Mouse (Mus musculus) midbrain, postnatal 0 days (tissue): ENCODE measurements around the gene F11r. TPM values are rescaled to one million over a fixed set of nuclear protein-coding genes. Genes with fewer than 3 reads are reported as not detected.
A peak's percentile ranks its signal among the peaks of the same experiment; 100 is the strongest.

Experiments used
- ATAC-seq: fragments of 200-750 bp; cut with Nextera tagmentation; 2 replicates; pipeline ENCODE4 v1.8.0; 2017; ENCODE audit warnings: moderate number of reproducible peaks, mild to moderate bottlenecking, moderate TSS enrichment, moderate library complexity; ENCODE audit not compliant: low FRiP score
- DNase-seq: peaks from one replicate; pipeline ENCODE4 v3.0.0-alpha.2; 2015; ENCODE audit warnings: low spot score
- H3K27ac ChIP-seq: fragments of 300-500 bp; sonication (generic); 2 replicates; pipeline ENCODE4 v1.5.1; 2014; ENCODE audit warnings: low read depth, mild to moderate bottlenecking, low read length, mixed read lengths
- H3K27me3 ChIP-seq: fragments of 300-500 bp; sonication (generic); 2 replicates; pipeline ENCODE4 v1.6.1; 2014; ENCODE audit warnings: low read length, control low read depth, mixed read lengths; ENCODE audit not compliant: insufficient read depth
- H3K36me3 ChIP-seq: fragments of 300-500 bp; sonication (generic); 2 replicates; pipeline ENCODE4 v1.6.1; 2014; ENCODE audit warnings: low read length, control low read depth, mixed read lengths; ENCODE audit not compliant: insufficient read depth
- H3K4me1 ChIP-seq: fragments of 300-500 bp; sonication (generic); 2 replicates; pipeline ENCODE4 v1.6.1; 2014; ENCODE audit warnings: mild to moderate bottlenecking, control low read depth, antibody characterized with exemption, low read length, mixed read lengths; ENCODE audit not compliant: insufficient read depth
- H3K4me2 ChIP-seq: fragments of 300-500 bp; sonication (generic); 2 replicates; pipeline ENCODE4 v1.6.1; 2014; ENCODE audit warnings: low read depth, mild to moderate bottlenecking, low read length, mixed read lengths; ENCODE audit not compliant: poor library complexity, severe bottlenecking
- H3K4me3 ChIP-seq: fragments of 300-500 bp; sonication (generic); 2 replicates; pipeline ENCODE4 v1.5.1; 2014; ENCODE audit warnings: low read depth, mild to moderate bottlenecking, low read length, moderate library complexity
- H3K9ac ChIP-seq: fragments of 300-500 bp; sonication (generic); replicated peaks from 2 replicates; pipeline ENCODE4 v1.6.1; 2014; ENCODE audit warnings: mild to moderate bottlenecking, low read length, moderate library complexity, mixed read lengths; ENCODE audit not compliant: poor library complexity, severe bottlenecking
- H3K9me3 ChIP-seq: fragments of 300-500 bp; sonication (generic); 2 replicates; pipeline ENCODE4 v1.6.1; 2016; ENCODE audit warnings: low read length, control low read depth
- CTCF ChIP-seq: IDR thresholded peaks from 2 replicates; pipeline ENCODE4 v1.5.1; 2016; ENCODE audit warnings: antibody characterized with exemption, mild to moderate bottlenecking
- WGBS: fragments of 180-500 bp; shearing (Covaris S2); extraction: QIAGEN DNeasy Blood & Tissue Kit; methylation state at CpG from one replicate; pipeline ENCODE4 v1.1.7; 2014; 5-methylcytosine and 5-hydroxymethylcytosine counted together
- polyA plus RNA-seq: library from polyadenylated mRNA; unstranded; fragments of >200 nt; fragmentation: Nextera tagmentation; extraction: Ambion mirVana; gene quantifications from 2 replicates; pipeline ENCODE4 v1.2.1, GENCODE M21; 2015
- total RNA-seq: library from RNA; depleted of rRNA; stranded (reverse); fragments of >200 nt; gene quantifications from 2 replicates; pipeline ENCODE4 v1.2.3, GENCODE M21; 2014

Gene F11r
- total and polyA plus RNA-seq, 2 experiments from 2014 or later, result 8.9 to 9.2 TPM

GRCm38 (mm10) chr1:171432158-171432557 is 5.2 kb upstream of the F11r start:
- TF ChIP-seq CTCF, result no peak
- ATAC-seq (no peak), DNase-seq (no peak)
- H3K27ac ChIP-seq, result no peak overlapping the region
- no peaks in the 10 kb centered on the region for H3K9me3 ChIP-seq
- peaks cover 10% of the 10 kb centered on the region for H3K27me3 ChIP-seq
- no peak overlapping the region for H3K9ac ChIP-seq
- H3K4me2 ChIP-seq, result no peak overlapping the region
- WGBS, result 90% methylated on average over 5 of the region's 5 CpGs
- H3K4me1 ChIP-seq, result no peaks in the 10 kb centered on the region
- no peak overlapping the region for H3K4me3 ChIP-seq
- H3K36me3 ChIP-seq, result no peaks in the 10 kb centered on the region

- Histone ChIP-seq H3K4me3 (no peak overlapping the region), H3K9me3 (no peaks in the 10 kb centered on the region), H3K27ac (no peak overlapping the region), H3K9ac (no peak overlapping the region), H3K4me2 (no peak overlapping the region), H3K27me3 (peaks cover 32% of the 10 kb centered on the region), H3K4me1 (no peaks in the 10 kb centered on the region), H3K36me3 (no peaks in the 10 kb centered on the region)
- DNase-seq, result no peak
- no peak for ATAC-seq
- TF ChIP-seq CTCF, result no peak
- 83% methylated on average over 7 of the region's 7 CpGs for WGBS
Measured at GRCm38 (mm10) chr1:171435288-171435814, 2.0 kb upstream of the F11r start.

- Histone ChIP-seq H3K4me2 (no peak overlapping the region), H3K36me3 (no peaks in the 10 kb centered on the region), H3K4me3 (no peak overlapping the region), H3K9ac (no peak overlapping the region), H3K27me3 (peaks cover 32% of the 10 kb centered on the region), H3K4me1 (no peaks in the 10 kb centered on the region), H3K27ac (no peak overlapping the region), H3K9me3 (no peaks in the 10 kb centered on the region)
- no peak for DNase-seq
- no peak for TF ChIP-seq CTCF
- ATAC-seq, result no peak
- 65% methylated on average over 1 of the region's 1 CpGs for WGBS
Measured at GRCm38 (mm10) chr1:171435974-171436373, 1.4 kb upstream of the F11r start.

- Histone ChIP-seq H3K27ac (no peak overlapping the region), H3K36me3 (no peaks in the 10 kb centered on the region), H3K9me3 (no peaks in the 10 kb centered on the region), H3K4me1 (no peaks in the 10 kb centered on the region), H3K27me3 (peaks cover 32% of the 10 kb centered on the region), H3K9ac (0 out of 2 replicates have a peak overlapping the region, but pooled peaks have one; percentile 5), H3K4me2 (peak overlapping the region; percentile 46), H3K4me3 (peak overlapping the region; percentile 35)
- TF ChIP-seq CTCF, result no peak
- DNase-seq (no peak), ATAC-seq (no peak)
- WGBS, result 8% methylated on average over 18 of the region's 18 CpGs
Measured at GRCm38 (mm10) chr1:171438014-171438670, 807 bp downstream of the F11r start.

- H3K4me2 ChIP-seq, result no peak overlapping the region
- H3K27ac ChIP-seq, result no peak overlapping the region
- H3K36me3 ChIP-seq, result no peaks in the 10 kb centered on the region
- no peak overlapping the region for H3K9ac ChIP-seq
- no peaks in the 10 kb centered on the region for H3K9me3 ChIP-seq
- DNase-seq (no peak), ATAC-seq (no peak)
- no peak for TF ChIP-seq CTCF
- H3K4me1 ChIP-seq, result no peaks in the 10 kb centered on the region
- H3K27me3 ChIP-seq, result peaks cover 32% of the 10 kb centered on the region
- no peak overlapping the region for H3K4me3 ChIP-seq
- WGBS, result 55% methylated on average over 8 of the region's 8 CpGs
Measured at GRCm38 (mm10) chr1:171439072-171439471, 1.7 kb downstream of the F11r start.

- peak; percentile 47 for DNase-seq
- H3K36me3 ChIP-seq, result no peaks in the 10 kb centered on the region
- no peak for ATAC-seq
Measured at GRCm38 (mm10) chr1:171440025-171440725, 2.8 kb downstream of the F11r start.

More at GRCm38 (mm10) chr1:171440025-171440725, 2.8 kb downstream of the F11r start:
- Histone ChIP-seq H3K27me3 (peaks cover 32% of the 10 kb centered on the region), H3K4me1 (no peaks in the 10 kb centered on the region), H3K9ac (no peak overlapping the region), H3K4me2 (no peak overlapping the region), H3K4me3 (no peak overlapping the region), H3K9me3 (no peaks in the 10 kb centered on the region), H3K27ac (no peak overlapping the region)
- WGBS, result 55% methylated on average over 9 of the region's 9 CpGs
- TF ChIP-seq CTCF, result no peak
